Mouse (Mus musculus): Measurements from ENCODE around the gene Ccdc97.

Gene Ccdc97

GRCm38 (mm10) chr7:25666381-25666780 lies 52.5 kb downstream of the Ccdc97 start:
- DNase-seq (ENCODE audit: low read depth, low spot score), result no peak

Data from c-Kit-negative CD71-positive TER-119-positive erythroid progenitor cells, embryonic 14.5 days (primary cell).